Mouse (Mus musculus) right cerebral cortex, postnatal 10 days (tissue): ENCODE results near the gene Itpr1.

ENCODE experiments used
- DNase-seq, 2 experiments: peaks; one replicate each; pipeline ENCODE4 v3.0.0; 2021; ENCODE audit warnings: low spot score in 2 of 2

Itpr1 gene

GRCm38 (mm10) chr6:108594171-108594841, 381.4 kb downstream of the Itpr1 start:
- DNase-seq, result no peak

DNA sequence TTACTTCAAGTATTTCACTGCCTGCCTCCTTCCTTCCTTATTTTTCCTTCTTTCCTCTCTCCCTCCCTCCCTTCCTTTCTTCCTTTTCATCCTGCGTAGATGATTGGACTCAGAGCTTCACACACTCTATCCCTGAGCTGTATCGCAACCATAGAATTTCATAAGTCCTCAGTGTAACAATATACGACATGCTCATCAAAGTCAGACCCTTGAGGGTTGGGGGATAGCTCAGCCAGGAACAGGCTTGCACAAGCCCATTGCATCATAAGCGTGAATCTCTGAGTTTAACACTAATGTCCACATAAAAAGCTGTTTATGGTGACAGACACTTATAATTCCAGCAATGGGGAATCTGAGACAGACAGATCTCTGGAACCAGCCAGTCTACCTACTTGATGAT, 385.8 kb downstream of the Itpr1 start:
- no peak for DNase-seq

DNA sequence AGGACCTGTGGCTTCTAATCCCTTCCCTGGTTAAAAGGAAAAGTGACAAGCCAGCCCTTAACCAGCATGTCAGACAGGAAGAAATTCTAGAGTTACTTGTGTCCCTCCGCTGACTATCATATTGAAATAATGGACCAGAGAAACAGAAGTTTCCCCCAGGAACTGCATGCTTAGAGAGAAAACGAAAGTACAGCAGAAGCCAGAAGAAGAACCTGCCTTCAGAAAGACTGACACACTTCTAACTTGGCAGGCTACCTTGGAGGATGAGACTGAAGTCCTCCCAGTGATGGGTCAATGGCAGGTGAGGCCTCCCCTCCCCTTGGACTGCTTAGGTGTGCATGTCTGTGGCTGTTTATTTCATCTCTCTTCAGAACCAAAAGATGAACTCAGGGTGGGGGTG, 386.4 kb downstream of the Itpr1 start:
- no peak for DNase-seq
